Mouse (Mus musculus) gastrocnemius, postnatal 4 days (tissue): ENCODE measurements at regions not wholly inside any gene's neighbourhood (a gene's known extent, or its start where the extent isn't known, plus 50 kb on each side); places are given as distances from the start of the nearest gene placed in this dataset.
A peak's percentile ranks its signal among the peaks of the same experiment; 100 is the strongest.

Experiments
- DNase-seq, 2 experiments: peaks; one replicate each; pipeline ENCODE4 v3.0.0; 2021 to 2022; ENCODE audit warnings: low spot score in 2 of 2, mixed read lengths in 2 of 2

DNA sequence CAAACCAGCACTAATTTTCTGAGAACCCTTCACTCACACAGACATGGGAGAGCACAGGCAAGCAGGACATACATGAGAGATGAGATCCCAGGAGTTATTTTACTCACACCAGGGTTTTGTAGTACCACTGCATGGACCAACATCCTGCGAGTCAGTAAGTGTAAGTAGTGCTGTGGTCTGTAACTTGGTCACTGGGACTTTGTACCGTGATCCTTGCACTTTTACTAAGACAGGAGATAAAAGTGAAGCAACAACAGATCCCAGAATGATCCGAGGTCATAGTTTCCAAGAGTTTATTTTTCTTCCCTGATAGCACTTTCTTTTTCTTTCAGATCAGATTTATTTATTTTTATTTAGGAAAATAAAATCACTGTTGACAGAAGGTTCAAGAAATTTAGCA lies 54.1 kb upstream of the Mtap start:
- DNase-seq = no peak

DNA sequence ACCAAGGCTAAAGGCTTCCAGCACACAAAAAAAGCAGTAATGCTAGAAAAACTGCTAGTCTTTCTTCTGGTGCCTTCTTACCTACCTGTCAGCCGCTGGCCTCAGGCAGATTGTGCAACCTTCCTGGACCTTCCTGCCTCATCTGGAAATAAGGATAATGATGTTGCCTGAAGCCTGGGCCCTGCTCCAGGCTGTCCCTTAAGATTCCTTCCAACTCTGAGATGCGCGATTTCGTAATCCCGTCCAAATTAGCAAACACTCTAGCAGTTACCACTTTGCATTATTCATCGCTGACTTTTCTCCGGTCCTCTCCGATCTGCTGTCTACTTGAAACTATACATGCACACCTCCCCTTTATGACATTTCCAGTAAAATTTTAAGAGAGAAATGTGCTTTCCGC lies 58.4 kb upstream of the Mtap start:
- DNase-seq = no peak

DNA sequence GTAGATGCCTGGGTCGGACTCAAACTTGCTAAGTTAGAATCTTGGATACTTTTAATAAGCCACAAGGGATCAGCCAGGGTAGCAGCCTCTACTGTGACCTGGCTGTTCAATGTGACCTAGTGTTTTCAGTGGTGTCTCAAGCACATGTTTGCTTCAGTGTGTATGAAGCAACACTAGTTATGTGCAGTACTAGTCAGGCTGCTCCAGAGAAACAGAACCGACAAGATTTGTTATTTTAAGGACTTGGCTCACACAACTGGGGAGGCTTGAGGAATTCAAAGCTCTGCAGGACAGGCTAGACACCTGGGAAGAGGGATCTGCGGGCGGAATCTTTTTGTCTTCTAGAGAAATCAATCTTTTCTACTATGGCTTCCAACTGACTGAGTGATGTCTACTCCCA lies 62.2 kb upstream of the Mtap start:
- no peak for DNase-seq

DNA sequence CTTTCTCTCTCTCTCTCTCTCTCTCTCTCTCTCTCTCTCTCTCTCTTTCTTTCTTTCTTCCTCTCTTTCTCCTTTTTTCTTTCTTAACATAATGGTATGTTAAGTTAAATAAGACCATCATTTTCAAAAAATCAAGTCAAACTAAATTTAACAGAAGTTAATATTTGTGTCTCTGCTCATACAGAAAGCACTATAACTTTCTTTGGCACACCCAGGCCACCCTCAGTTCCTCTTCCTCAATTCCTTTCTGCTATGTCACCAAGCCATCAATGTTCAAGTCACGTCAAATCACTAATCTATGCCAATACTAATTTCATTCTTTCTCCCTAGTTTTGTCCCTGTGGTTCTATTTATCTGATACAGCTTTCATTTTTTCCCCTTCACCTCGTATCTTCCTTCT lies 66.5 kb upstream of the Mtap start:
- no peak for DNase-seq

DNA sequence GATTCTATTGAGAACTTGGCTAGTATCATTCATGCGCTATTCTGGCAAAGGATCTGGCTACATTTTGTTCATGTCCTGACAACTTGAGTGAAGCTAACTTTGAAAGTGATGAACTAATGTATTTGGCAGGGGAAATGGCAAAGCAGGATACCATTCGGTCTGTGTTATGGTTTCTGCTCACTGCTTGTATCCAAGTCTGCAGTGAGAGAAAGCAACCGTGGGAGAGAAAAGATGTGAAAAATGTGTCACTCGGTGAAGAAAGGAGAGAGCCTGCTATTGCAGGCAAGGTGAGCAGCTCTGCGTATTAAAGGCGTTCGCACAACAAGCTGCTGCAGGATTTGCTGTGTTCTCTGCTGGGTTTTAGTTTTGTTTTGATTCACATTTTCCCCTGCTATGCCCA lies 72.5 kb upstream of the Mtap start:
- no peak for DNase-seq

DNA sequence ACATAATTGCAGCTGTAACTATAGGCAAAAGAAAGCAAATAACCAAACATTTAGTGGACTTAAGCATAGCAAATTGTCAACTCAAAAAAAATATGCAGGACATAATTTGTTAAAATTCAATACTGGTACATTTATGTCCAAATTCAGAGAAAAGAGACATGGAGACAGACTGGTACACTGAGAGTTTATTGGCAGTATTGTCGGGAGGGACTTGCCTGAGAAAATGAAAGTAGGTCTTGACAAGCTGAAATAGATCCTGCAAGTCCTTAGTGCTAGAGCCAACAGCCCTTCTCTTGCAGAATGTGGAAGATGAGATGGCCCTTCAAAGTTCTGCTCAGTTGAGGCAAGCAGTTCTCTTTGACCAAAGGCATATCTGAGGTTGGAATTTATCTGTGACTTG lies 74.5 kb upstream of the Mtap start:
- no peak for DNase-seq

DNA sequence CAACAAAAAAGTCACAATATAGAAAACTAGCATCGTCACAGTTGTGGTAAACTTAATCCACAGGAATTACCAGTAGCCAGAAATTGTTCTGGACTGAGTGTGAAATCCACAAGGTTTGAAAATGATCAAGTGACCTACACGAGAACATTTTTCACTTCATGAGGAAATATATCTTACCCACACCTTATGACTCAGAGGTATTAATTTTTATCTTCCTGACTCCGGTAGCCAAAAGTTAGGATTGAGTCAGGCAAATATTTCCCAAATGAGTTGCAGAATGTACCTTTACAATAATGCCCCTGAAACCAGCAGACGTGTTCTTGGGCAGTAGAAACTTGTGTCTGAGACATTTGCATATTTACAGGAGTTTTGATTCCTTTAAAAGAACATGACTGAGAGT lies 75.3 kb upstream of the Mtap start:
- DNase-seq = no peak

DNA sequence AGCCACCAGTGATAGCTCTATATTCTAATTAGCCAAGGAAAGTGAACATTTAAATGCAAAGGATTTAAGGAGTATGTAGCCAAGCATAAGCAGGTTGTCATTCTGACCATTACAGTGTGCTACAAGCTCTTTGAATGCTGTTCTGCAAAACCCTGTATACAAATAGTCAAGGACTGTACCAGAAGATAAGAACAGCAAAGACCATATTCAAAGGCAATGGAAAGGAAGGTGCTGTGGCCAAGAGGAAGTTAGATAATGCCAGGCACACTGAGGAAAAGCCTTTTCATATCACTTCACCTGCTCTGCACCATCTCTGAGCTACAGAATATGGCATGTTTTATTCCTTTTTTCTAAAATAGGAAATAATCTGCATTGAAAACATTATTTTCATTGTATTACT lies 79.3 kb upstream of the Mtap start:
- DNase-seq = no peak

DNA sequence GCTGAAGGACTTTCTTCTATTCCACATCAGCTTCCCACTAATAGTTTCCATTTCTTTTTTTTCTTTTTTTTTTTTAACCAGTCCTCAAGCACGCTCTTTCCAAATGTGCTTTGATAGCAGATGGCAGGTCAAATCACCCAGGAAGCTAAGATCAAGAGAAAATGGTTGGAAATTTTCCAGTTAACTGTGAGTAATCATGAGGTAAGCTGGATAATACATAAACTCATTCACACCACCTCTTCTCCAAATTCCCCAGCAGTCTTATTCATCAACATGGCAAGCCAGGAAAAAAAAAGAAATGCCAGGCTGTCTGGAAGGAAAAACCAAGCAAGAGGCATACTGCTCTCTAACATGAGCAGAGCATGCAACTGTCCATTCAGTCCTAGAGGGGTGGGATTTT lies 79.8 kb upstream of the Mtap start:
- DNase-seq = no peak

DNA sequence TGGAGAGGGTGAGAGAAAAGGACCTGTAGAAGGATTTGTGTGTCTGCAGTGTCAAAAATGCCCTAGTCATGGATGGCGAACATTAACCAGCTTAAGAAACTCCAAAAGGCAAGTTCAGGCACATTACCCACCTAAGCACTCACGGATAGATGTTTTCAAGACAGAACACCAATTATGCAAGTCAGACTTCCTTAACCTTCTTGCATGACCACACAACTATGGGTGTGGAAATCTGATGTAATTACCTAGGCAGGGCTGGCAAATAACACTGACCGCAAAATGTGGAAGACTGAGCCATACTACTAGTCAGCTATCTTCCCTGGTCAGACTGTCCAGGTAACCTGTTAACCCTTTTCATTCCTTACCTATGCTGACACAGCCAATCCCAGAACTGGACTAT lies 81.0 kb upstream of the Mtap start:
- no peak for DNase-seq

DNA sequence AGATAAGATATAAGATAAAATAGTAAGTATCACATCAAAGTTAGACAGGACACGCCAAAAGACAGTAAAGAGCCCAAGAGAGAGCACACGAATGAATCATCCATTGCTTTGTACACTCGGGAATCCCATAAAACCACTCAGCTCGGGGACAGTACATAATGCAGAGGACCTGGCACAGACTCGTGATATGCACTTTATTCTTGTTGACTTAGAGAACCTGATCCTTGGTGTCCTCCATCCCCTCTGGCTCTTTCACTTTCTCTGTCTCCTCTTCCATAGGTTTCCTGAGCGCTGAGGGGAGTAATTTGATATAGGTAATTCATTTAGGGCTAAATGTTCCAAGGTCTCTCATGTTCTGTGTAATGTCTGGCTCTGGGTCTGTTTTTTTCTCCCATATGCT lies 83.3 kb upstream of the Mtap start:
- DNase-seq = no peak

DNA sequence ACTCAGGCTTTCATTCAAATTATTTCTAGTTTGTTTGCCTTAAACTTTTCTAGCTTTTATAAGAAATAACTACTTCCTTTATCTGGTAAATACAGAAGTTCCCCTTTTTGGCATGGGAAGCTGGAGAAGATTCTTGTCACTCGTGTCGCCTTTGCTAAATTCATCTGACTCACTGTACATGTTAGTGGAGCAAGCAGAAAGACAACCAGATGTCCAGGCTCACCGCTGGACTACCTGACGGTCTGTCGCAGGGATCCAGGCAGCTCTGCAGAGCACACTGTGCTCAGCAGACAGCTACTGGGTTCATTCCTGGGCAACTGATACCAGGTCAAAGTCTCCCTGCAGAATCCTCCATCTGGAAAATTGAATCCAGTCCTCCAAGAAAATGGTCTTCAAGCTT lies 85.0 kb upstream of the Mtap start:
- DNase-seq = no peak

DNA sequence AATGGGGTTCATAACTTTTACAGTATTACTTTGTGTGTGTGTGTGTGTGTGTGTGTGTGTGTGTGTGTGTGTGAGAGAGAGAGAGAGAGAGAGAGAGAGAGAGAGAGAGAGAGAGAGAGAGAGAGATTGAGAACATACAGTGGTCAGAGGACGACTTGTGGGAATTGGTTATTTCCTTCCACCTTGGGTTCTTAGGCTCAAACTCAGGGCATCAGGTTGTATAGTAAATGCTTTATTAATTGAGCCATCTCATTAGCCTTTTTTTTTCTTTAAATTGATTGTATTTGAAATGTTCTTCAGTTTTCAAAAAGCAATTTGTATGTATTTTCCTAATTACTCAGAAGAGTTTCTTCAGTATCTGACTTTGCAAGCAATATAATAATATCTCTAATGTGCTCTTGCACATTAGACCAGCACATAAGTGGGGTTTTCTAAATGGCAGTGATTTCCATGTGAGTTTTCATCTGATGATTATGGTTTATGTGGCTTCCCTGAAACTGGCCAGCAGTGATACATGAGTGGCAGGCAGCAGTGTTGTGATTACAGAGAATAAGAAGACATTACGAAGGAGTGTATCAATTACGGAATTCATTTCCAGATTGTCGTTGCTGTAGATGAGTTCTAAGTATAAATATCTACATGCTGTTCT lies 86.2 kb upstream of the Mtap start:
- no peak for DNase-seq

DNA sequence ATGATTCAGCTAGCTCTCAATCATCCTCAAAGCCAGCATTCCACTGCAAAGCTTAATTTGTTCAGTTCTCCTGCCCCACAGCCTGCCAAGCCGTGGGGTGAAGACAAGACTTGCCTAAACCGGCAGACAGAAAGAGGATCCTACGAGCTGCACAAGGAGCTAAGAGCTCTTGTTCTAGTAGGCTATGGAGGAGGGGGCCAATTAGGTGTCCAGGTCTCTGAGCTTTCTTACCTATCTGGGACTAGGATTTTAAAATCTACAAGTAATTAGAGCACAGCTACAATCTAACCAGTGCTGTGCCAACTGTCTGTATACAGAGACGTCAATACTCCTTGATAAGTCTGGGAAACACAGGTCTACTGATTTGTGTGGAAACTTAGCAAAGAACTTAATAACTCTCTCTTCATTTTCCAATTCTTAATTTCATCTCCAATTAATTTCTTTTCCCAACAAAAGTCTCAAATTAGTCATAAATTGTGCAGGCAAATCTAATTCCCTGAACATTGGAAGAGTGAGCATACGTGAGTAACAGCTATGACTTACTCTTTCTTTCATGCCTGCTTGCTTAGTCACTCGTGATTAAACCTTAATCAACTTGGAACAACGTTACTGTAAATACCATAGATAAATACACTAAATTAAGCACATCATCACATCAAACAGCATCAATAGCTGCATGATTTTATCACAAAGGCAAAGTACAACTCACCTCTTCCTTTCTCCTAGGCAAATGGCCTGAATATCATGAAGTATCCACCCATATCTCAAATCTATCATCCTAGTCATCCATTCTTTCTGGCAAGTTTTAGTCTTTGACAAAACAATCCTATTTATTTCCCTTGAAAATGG lies 87.1 kb upstream of the Mtap start:
- no peak for DNase-seq

DNA sequence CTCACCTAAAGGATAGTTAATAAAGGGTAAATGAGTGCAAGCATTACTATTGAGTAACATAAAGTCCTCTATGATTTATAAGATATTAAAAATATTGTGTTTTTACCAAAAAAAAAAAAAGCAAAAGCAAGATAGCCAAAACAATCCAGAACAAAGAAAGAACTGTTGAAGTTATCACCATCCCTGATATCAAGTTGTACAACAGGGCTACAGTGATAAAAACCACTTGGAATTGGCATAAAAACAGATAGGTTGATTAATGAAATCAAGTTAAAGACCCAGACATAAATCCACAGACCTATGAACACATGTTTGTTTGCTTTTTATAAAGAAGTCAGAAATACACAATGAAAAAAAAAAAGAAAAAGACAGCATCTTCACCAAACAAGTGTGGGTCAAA lies 92.4 kb upstream of the Mtap start:
- DNase-seq = no peak

DNA sequence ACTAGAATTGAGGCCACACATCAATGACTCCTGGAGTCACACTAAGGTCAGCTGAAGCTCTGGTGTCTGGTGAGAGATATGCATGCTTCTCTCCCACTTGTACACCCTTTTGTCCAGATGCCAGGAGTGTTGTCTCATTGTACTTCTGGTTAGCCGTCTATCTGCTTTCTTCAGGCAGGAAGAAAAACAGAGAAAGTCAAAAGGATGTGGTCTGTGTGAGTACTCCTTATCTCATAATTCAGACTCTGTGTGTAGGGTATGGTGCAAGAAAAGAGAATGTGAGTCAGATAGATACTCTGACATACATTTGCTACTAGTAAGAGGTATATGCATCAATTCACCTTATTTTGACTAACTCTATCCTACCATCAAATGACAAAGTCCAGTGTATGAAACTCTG lies 92.9 kb upstream of the Mtap start:
- DNase-seq = no peak

DNA sequence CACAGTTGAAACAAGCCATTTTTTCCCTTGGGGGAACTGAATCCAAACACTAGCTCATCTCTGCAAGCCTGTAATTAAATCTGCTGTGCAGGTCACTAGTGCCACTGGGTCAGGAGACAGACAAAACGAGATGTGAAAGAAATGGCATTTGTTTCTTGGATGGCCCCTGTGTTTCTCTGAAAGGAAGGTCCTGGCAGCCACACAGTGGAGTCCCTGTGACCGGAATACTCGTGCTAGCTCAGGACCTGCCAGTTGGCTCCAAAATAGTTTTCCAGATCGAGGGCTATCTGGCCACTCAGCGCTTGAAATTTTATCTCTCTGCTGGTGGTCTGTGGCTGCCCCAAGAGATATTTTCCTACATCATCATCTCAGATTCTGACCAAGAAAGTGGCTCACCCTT lies 96.1 kb upstream of the Mtap start:
- peak in 1 of 2 experiments; percentile 38 for DNase-seq

DNA sequence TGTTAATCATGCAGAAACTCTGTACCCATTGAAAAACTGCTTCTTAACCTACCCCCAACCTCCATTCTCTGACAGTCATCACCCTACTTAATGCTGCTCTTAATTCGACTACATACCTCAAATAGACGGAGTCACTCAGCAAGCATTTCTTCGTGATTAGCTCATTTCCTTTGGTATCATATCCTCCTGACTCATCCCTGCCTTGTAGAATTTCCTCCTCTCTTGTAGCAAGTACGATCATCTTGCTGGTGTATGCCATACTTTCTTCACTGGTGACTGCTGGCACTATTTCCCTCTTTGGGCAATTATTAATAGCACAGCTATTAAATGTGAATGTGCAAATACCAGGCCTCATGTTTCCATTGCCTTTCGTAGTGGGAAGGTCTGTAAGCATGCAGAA lies 98.0 kb upstream of the Mtap start:
- no peak for DNase-seq

DNA sequence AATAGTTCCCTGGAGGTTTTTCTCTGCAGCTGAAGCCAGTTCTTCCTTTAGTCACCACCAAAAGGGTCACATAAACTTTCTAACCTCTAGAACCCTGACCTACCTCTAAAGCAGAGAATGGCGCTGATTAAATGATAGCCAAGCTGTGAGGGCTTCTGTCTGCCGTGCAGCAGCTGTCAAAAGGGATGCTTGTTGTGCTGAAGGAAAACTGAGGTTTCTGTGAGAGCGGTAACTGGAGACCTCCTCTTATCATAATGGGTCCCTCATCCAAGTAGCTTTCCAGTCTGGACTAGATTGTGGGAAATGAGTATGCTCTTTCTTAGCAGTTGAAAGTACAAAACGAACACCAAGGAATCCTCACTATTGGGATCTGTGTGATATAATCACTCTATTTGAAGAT lies 98.8 kb upstream of the Mtap start:
- no peak for DNase-seq

DNA sequence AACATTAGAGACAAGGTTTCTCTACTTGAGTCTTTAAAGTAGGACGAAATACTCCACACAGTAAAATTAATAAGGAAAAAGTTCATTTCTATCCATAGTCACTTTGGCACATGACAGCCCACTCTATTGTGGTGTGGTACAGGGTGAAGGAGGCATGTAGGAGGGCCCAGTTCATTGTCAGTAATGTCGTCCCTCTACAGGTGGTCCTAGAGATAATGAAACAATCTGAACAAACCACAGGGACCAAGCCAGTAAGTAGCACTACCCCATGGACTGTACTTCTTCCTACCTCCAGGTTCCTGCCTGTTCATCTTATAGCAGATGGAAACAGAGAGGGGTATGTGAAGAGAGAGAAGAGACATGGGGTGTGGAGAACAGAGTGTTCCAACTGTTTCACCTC lies 102.1 kb upstream of the Mtap start:
- no peak for DNase-seq

DNA sequence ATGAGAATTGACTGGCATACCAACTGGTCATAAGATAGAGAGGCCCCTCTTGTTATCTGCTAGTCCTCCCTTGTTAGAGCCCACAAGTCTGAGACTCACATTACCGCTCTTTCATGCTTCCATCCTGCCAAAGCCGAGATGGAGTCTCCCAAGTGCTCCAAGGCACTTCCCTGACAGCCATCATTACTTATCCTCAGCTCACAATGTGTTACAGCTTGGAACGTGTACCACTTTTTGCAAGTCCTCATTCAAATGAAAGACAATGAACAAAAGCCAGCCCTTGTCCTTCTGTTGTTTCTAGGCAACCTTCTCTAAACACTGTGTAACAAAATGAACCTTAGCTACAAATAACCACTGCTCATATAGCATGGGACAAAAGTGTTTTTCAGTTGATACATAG lies 102.6 kb upstream of the Mtap start:
- no peak for DNase-seq

DNA sequence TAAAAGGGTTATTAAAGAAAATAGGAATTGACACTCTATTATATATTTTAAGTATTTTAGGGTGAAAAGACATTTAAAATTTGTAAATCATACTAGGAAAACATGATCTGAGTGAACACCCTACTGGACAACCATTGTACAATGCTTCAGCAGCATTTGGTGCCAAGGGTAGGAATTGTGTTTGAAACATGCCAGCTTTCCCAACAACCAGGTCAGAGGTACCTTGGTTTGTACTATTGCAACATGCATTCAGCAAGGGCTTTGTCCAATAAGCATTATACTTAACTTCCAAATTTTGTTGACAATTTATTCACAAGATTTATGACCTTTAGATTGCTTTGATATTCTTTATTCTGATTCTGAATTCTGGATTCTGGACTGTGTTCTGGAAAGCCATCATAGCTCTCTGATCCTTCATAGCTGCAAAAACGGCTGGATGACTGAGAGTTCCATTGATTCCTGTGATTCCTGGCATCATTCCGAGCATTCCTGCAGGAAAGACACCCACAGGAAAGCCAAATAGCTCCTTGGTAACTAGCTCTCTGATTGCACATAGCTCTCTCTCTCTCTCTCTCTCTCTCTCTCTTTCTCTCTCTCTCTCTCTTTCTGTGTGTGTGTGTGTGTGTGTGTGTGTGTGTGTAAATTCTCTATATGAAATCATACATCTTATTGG lies 124.1 kb upstream of the Mtap start:
- no peak for DNase-seq

DNA sequence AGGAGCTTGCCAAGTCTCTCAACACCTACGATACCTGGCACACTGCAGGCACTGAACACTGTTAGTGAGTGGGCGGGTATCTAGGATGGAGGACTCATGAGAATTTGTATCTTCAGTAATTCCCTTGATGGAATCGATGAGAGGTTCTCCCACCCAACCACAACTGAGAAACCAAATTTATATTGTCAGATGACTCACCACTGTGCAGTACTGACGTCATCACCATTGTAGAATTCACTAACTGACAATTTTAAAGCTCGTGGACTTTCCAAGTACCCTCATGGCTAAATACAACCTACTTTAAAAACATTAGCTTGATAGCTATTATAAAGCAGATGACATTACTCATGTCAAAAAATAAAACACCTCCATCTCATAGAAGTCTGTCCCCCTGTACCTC lies 128.4 kb upstream of the Mtap start:
- DNase-seq = no peak
